ENCODE assay signal across 10 mouse cellular contexts in genomic region chrX:37167085-37167484, GRCm38 (mm10). TPM values are rescaled to one million over a fixed set of nuclear protein-coding genes. Genes with fewer than 3 reads are reported as not detected.
A peak's percentile ranks its signal among the peaks of the same experiment; 100 is the strongest.
DNase-seq lines count a peak whose midpoint lies in the region; ATAC-seq and TF ChIP-seq lines count a peak whose summit lies in the region.
"Had no signal": no experiment of that assay in that cellular context is flagged by ENCODE, and none has a peak within 500 bp of the region (broad histone marks: within the 10 kb centered on the region; RNA-seq: fewer than 3 reads in every experiment).

No protein-coding gene starts in this region.

- H3K4me1 ChIP-seq in hindbrain, embryonic 10.5 days (replicated peaks) = no peaks in the 10 kb centered on the region
- no peaks in the 10 kb centered on the region for H3K4me1 ChIP-seq in hindbrain, embryonic 13.5 days (replicated peaks)
- H3K4me1 ChIP-seq in embryonic facial prominence, embryonic 11.5 days (ENCODE audit: control insufficient read depth, insufficient read depth, low read length) = no peaks in the 10 kb centered on the region
- no peaks in the 10 kb centered on the region for H3K4me1 ChIP-seq in limb, embryonic 14.5 days (ENCODE audit: control insufficient read depth, insufficient read depth, low read length)
- H3K4me1 ChIP-seq: embryonic facial prominence, embryonic 13.5 days had no signal

- H3K4me2 ChIP-seq in hindbrain, embryonic 13.5 days = no peak overlapping the region
- H3K4me2 ChIP-seq in embryonic facial prominence, embryonic 11.5 days (ENCODE audit: low read depth, low read length) = no peak overlapping the region
- H3K4me2 ChIP-seq in limb, embryonic 14.5 days (replicated peaks; ENCODE audit: low read depth, low read length, severe bottlenecking) = no peak overlapping the region
- H3K4me2 ChIP-seq: embryonic facial prominence, embryonic 13.5 days had no signal

- peak; percentile 23 for DNase-seq in hindbrain, embryonic 10.5 days (ENCODE audit: low spot score)
- peak; percentile 59 for DNase-seq in CD4-positive helper T cell, adult 2 months (ENCODE audit: low read depth, low spot score)
- DNase-seq in R1 (ENCODE audit: low read depth, low spot score) = peak; percentile 62
- DNase-seq in embryonic facial prominence, embryonic 11.5 days (ENCODE audit: low spot score) = peak; percentile 62
- peak; percentile 16 for DNase-seq in limb, embryonic 14.5 days (ENCODE audit: low spot score)
- peak; percentile 16 to 17 for DNase-seq in spleen, postnatal 36 days (ENCODE audit: low spot score in 2 of 2)
- DNase-seq in gastrocnemius, postnatal 4 days (ENCODE audit: low spot score in 2 of 2) = no peak

- TF ChIP-seq POLR2A in limb, embryonic 14.5 days (IDR thresholded peaks at IDR 0.05; ENCODE audit: borderline replicate concordance, extremely low read depth, insufficient read depth, insufficient read length) = no peak

- ATAC-seq in hindbrain, embryonic 13.5 days (ENCODE audit: low FRiP score) = no peak
- ATAC-seq in embryonic facial prominence, embryonic 11.5 days (replicated peaks; ENCODE audit: insufficient number of reproducible peaks, low FRiP score, low TSS enrichment, low read depth) = no peak
- ATAC-seq in limb, embryonic 14.5 days (ENCODE audit: low FRiP score, low read depth) = no peak

- 0 out of 2 replicates have a peak, but pooled peaks cover 3% of the 10 kb centered on the region for H3K36me3 ChIP-seq in hindbrain, embryonic 10.5 days
- H3K36me3 ChIP-seq in hindbrain, embryonic 13.5 days = no peaks in the 10 kb centered on the region
- no peaks in the 10 kb centered on the region for H3K36me3 ChIP-seq in embryonic facial prominence, embryonic 11.5 days (replicated peaks; ENCODE audit: control insufficient read depth, insufficient read depth, low read depth, low read length)
- H3K36me3 ChIP-seq in limb, embryonic 14.5 days (ENCODE audit: control insufficient read depth, insufficient read depth, low read length) = no peaks in the 10 kb centered on the region
- H3K36me3 ChIP-seq: embryonic facial prominence, embryonic 13.5 days had no signal

- peaks cover 4% of the 10 kb centered on the region for H3K27me3 ChIP-seq in hindbrain, embryonic 10.5 days (ENCODE audit: insufficient read depth, poor library complexity, severe bottlenecking)
- no peaks in the 10 kb centered on the region for H3K27me3 ChIP-seq in hindbrain, embryonic 13.5 days
- no peaks in the 10 kb centered on the region for H3K27me3 ChIP-seq in embryonic facial prominence, embryonic 11.5 days (ENCODE audit: control insufficient read depth, insufficient read depth, low read length)
- no peaks in the 10 kb centered on the region for H3K27me3 ChIP-seq in limb, embryonic 14.5 days (ENCODE audit: control insufficient read depth, insufficient read depth, low read length)

- no peak overlapping the region for H3K27ac ChIP-seq in hindbrain, embryonic 10.5 days
- H3K27ac ChIP-seq in hindbrain, embryonic 13.5 days = no peak overlapping the region
- no peak overlapping the region for H3K27ac ChIP-seq in embryonic facial prominence, embryonic 11.5 days (replicated peaks; ENCODE audit: low read depth, low read length)
- H3K27ac ChIP-seq in limb, embryonic 14.5 days (replicated peaks; ENCODE audit: low read depth, low read length) = no peak overlapping the region
- H3K27ac ChIP-seq: embryonic facial prominence, embryonic 13.5 days had no signal

- no peaks in the 10 kb centered on the region for H3K9me3 ChIP-seq in hindbrain, embryonic 10.5 days
- H3K9me3 ChIP-seq in hindbrain, embryonic 13.5 days = no peaks in the 10 kb centered on the region
- H3K9me3 ChIP-seq in embryonic facial prominence, embryonic 11.5 days (replicated peaks; ENCODE audit: control insufficient read depth, low read length) = no peaks in the 10 kb centered on the region
- no peaks in the 10 kb centered on the region for H3K9me3 ChIP-seq in limb, embryonic 14.5 days (ENCODE audit: control insufficient read depth, low read length)
- H3K9me3 ChIP-seq: embryonic facial prominence, embryonic 13.5 days had no signal

- H3K9ac ChIP-seq in hindbrain, embryonic 13.5 days = no peak overlapping the region
- no peak overlapping the region for H3K9ac ChIP-seq in embryonic facial prominence, embryonic 11.5 days (replicated peaks; ENCODE audit: low read length)
- no peak overlapping the region for H3K9ac ChIP-seq in limb, embryonic 14.5 days (ENCODE audit: low read depth, low read length, severe bottlenecking)
- H3K9ac ChIP-seq: embryonic facial prominence, embryonic 13.5 days had no signal

- 34% methylated on average over 3 of the region's 3 CpGs for WGBS in hindbrain, embryonic 10.5 days
- whole genome bisulfite sequencing in hindbrain, embryonic 13.5 days = 28% methylated on average over 3 of the region's 3 CpGs
- WGBS in embryonic facial prominence, embryonic 11.5 days = 34% methylated on average over 3 of the region's 3 CpGs
- 33% methylated on average over 3 of the region's 3 CpGs for WGBS in limb, embryonic 14.5 days

- no peak overlapping the region for H3K4me3 ChIP-seq in hindbrain, embryonic 10.5 days
- H3K4me3 ChIP-seq in hindbrain, embryonic 13.5 days = no peak overlapping the region
- H3K4me3 ChIP-seq in embryonic facial prominence, embryonic 11.5 days (ENCODE audit: low read depth, low read length) = no peak overlapping the region
- no peak overlapping the region for H3K4me3 ChIP-seq in limb, embryonic 14.5 days (replicated peaks; ENCODE audit: low read length)
- H3K4me3 ChIP-seq: embryonic facial prominence, embryonic 13.5 days had no signal

RNA-seq across cellular contexts. Expression of gene Akap14, which starts 1.6 kb away (rescaled TPM):
- polyA plus RNA-seq in hindbrain, embryonic 10.5 days (2016; fragmentation: Nextera tagmentation; extraction: Ambion mirVana) = 0.17 and 0.35 TPM in 2 replicates
- 0.28 and 0.30 TPM in 2 replicates for polyA plus RNA-seq in hindbrain, embryonic 13.5 days (2015; fragmentation: Nextera tagmentation; extraction: Ambion mirVana)
- not detected in 2 replicates for polyA plus RNA-seq in embryonic facial prominence, embryonic 11.5 days (2014; fragmentation: Nextera tagmentation; extraction: Ambion mirVana)
- polyA plus RNA-seq in limb, embryonic 14.5 days (2012; rRNA removed) = not detected in 2 replicates
- polyA plus RNA-seq in limb, embryonic 14.5 days (2014; fragmentation: Nextera tagmentation; extraction: Ambion mirVana) = 0.11 TPM in 1 of 2 replicates, not detected in the other
- not detected for total RNA-seq in gastrocnemius, postnatal 4 days (2021)
- polyA plus RNA-seq: embryonic facial prominence, embryonic 13.5 days had no signal

RNA-seq across cellular contexts. Expression of gene Ndufa1, which starts 23.9 kb away (rescaled TPM):
- 415 and 490 TPM in 2 replicates for polyA plus RNA-seq in hindbrain, embryonic 10.5 days (2016; fragmentation: Nextera tagmentation; extraction: Ambion mirVana)
- 683 and 716 TPM in 2 replicates for polyA plus RNA-seq in hindbrain, embryonic 13.5 days (2015; fragmentation: Nextera tagmentation; extraction: Ambion mirVana)
- 375 and 434 TPM in 2 replicates for polyA plus RNA-seq in embryonic facial prominence, embryonic 11.5 days (2014; fragmentation: Nextera tagmentation; extraction: Ambion mirVana)
- polyA plus RNA-seq in limb, embryonic 14.5 days (2012; rRNA removed) = 271 and 282 TPM in 2 replicates
- polyA plus RNA-seq in limb, embryonic 14.5 days (2014; fragmentation: Nextera tagmentation; extraction: Ambion mirVana) = 430 and 487 TPM in 2 replicates
- total RNA-seq in gastrocnemius, postnatal 4 days (2021) = 100 to 1,000 TPM; 270 to 275 TPM

RNA-seq across cellular contexts. Expression of gene Rnf113a1, which starts 24.0 kb away (rescaled TPM):
- 13.4 and 15.0 TPM in 2 replicates for polyA plus RNA-seq in hindbrain, embryonic 10.5 days (2016; fragmentation: Nextera tagmentation; extraction: Ambion mirVana)
- polyA plus RNA-seq in hindbrain, embryonic 13.5 days (2015; fragmentation: Nextera tagmentation; extraction: Ambion mirVana) = 18.6 and 20.0 TPM in 2 replicates
- polyA plus RNA-seq in embryonic facial prominence, embryonic 11.5 days (2014; fragmentation: Nextera tagmentation; extraction: Ambion mirVana) = 15.6 and 16.6 TPM in 2 replicates
- polyA plus RNA-seq in limb, embryonic 14.5 days (2012; rRNA removed) = 7.0 and 7.7 TPM in 2 replicates
- 10.2 and 13.8 TPM in 2 replicates for polyA plus RNA-seq in limb, embryonic 14.5 days (2014; fragmentation: Nextera tagmentation; extraction: Ambion mirVana)
- 1 to 10 TPM; 2.5 to 3.6 TPM for total RNA-seq in gastrocnemius, postnatal 4 days (2021)

RNA-seq across cellular contexts. Expression of gene Nkap, which starts 40.5 kb away (rescaled TPM):
- polyA plus RNA-seq in hindbrain, embryonic 10.5 days (2016; fragmentation: Nextera tagmentation; extraction: Ambion mirVana) = 15.6 and 19.4 TPM in 2 replicates
- 24.2 and 25.0 TPM in 2 replicates for polyA plus RNA-seq in hindbrain, embryonic 13.5 days (2015; fragmentation: Nextera tagmentation; extraction: Ambion mirVana)
- 14.9 and 19.7 TPM in 2 replicates for polyA plus RNA-seq in embryonic facial prominence, embryonic 11.5 days (2014; fragmentation: Nextera tagmentation; extraction: Ambion mirVana)
- 6.4 and 6.9 TPM in 2 replicates for polyA plus RNA-seq in limb, embryonic 14.5 days (2012; rRNA removed)
- polyA plus RNA-seq in limb, embryonic 14.5 days (2014; fragmentation: Nextera tagmentation; extraction: Ambion mirVana) = 11.8 and 12.4 TPM in 2 replicates
- 10 to 100 TPM; 11.2 to 12.5 TPM for total RNA-seq in gastrocnemius, postnatal 4 days (2021)

RNA-seq across cellular contexts. Expression of gene Gm9, which starts 43.8 kb away (rescaled TPM):
- not detected in 2 replicates for polyA plus RNA-seq in hindbrain, embryonic 10.5 days (2016; fragmentation: Nextera tagmentation; extraction: Ambion mirVana)
- polyA plus RNA-seq in hindbrain, embryonic 13.5 days (2015; fragmentation: Nextera tagmentation; extraction: Ambion mirVana) = not detected in 2 replicates
- polyA plus RNA-seq in embryonic facial prominence, embryonic 11.5 days (2014; fragmentation: Nextera tagmentation; extraction: Ambion mirVana) = not detected in 2 replicates
- 0.32 TPM in 1 of 2 replicates, not detected in the other for polyA plus RNA-seq in limb, embryonic 14.5 days (2012; rRNA removed)
- not detected in 2 replicates for polyA plus RNA-seq in limb, embryonic 14.5 days (2014; fragmentation: Nextera tagmentation; extraction: Ambion mirVana)
- total RNA-seq in gastrocnemius, postnatal 4 days (2021) = not detected
- polyA plus RNA-seq: embryonic facial prominence, embryonic 13.5 days; liver, embryonic 16.5 days had no signal

Comparison
In these comparisons a context has a peak if more than half of its experiments do, and no peak if none do; other contexts are left out.
1. DNase-seq: peak in hindbrain, embryonic 10.5 days (single experiment), CD4-positive helper T cell, adult 2 months (single experiment), R1 (single experiment), embryonic facial prominence, embryonic 11.5 days (single experiment), limb, embryonic 14.5 days (single experiment) and spleen, postnatal 36 days (2 of 2); none in gastrocnemius, postnatal 4 days (0 of 2).